Mouse (Mus musculus) embryonic facial prominence, embryonic 15.5 days (tissue): ENCODE data around the gene Mpl. TPM values are rescaled to one million over a fixed set of nuclear protein-coding genes. Genes with fewer than 3 reads are reported as not detected.

Source experiments
- ATAC-seq: fragments of 200-750 bp; cut with Nextera tagmentation; 2 replicates; pipeline ENCODE4 v1.8.0; 2017; ENCODE audit warnings: low read depth, moderate TSS enrichment; ENCODE audit not compliant: insufficient number of reproducible peaks, low FRiP score, low TSS enrichment
- H3K27ac ChIP-seq: fragments of 300-500 bp; sonication (generic); replicated peaks from 2 replicates; pipeline ENCODE4 v1.5.1; 2015; ENCODE audit warnings: mild to moderate bottlenecking, inconsistent platforms
- H3K27me3 ChIP-seq: fragments of 300-500 bp; sonication (generic); 2 replicates; pipeline ENCODE4 v1.6.1; 2015; ENCODE audit warnings: inconsistent platforms
- H3K36me3 ChIP-seq: fragments of 300-500 bp; sonication (generic); 2 replicates; pipeline ENCODE4 v1.6.1; 2015; ENCODE audit warnings: mild to moderate bottlenecking, inconsistent platforms
- H3K4me1 ChIP-seq: fragments of 300-500 bp; sonication (generic); 2 replicates; pipeline ENCODE4 v1.6.1; 2015; ENCODE audit warnings: inconsistent platforms
- H3K4me2 ChIP-seq: fragments of 300-500 bp; sonication (generic); replicated peaks from 2 replicates; pipeline ENCODE4 v1.6.1; 2015; ENCODE audit warnings: mild to moderate bottlenecking, inconsistent platforms
- H3K4me3 ChIP-seq: fragments of 300-500 bp; sonication (generic); replicated peaks from 2 replicates; pipeline ENCODE4 v1.5.1; 2015; ENCODE audit warnings: mild to moderate bottlenecking, inconsistent platforms
- H3K9ac ChIP-seq: fragments of 300-500 bp; sonication (generic); 2 replicates; pipeline ENCODE4 v1.6.1; 2015; ENCODE audit warnings: inconsistent platforms
- H3K9me3 ChIP-seq: fragments of 300-500 bp; sonication (generic); replicated peaks from 2 replicates; pipeline ENCODE4 v1.6.1; 2016; ENCODE audit warnings: inconsistent platforms
- WGBS: fragments of 180-500 bp; shearing (Covaris S2); methylation state at CpG from one replicate; pipeline ENCODE4 v1.1.7; 2015; 5-methylcytosine and 5-hydroxymethylcytosine counted together
- polyA plus RNA-seq: library from polyadenylated mRNA; unstranded; fragments of >200 nt; fragmentation: Nextera tagmentation; extraction: Ambion mirVana; gene quantifications from 2 replicates; pipeline ENCODE4 v1.2.1, GENCODE M21; 2015

Mpl gene
- polyA plus RNA-seq, 1 experiment from 2014 or later, result 0.25 TPM

GRCm38 (mm10) chr4:118427415-118427767, 29.9 kb downstream of the Mpl start:
- H3K9ac ChIP-seq, result peak overlapping the region; percentile 63
- H3K4me3 ChIP-seq, result peak overlapping the region; percentile 66
- H3K36me3 ChIP-seq, result peaks cover 25% of the 10 kb centered on the region
- H3K27me3 ChIP-seq, result no peaks in the 10 kb centered on the region
- H3K4me1 ChIP-seq, result peaks cover 29% of the 10 kb centered on the region
- H3K9me3 ChIP-seq, result no peaks in the 10 kb centered on the region
- H3K27ac ChIP-seq, result peak overlapping the region; percentile 90
- peak overlapping the region; percentile 82 for H3K4me2 ChIP-seq
- ATAC-seq, result peak; percentile 11; the same call in 1 of the 2 replicates
- under 1% methylated on average over 5 of the region's 5 CpGs for WGBS

- 90% methylated on average over 1 of the region's 1 CpGs for WGBS
- ATAC-seq, result no peak
Measured at GRCm38 (mm10) chr4:118425374-118425773, 31.9 kb downstream of the Mpl start.

GRCm38 (mm10) chr4:118424541-118425160, 32.7 kb downstream of the Mpl start:
- Histone ChIP-seq H3K9me3 (no peaks in the 10 kb centered on the region), H3K4me1 (peaks cover 24% of the 10 kb centered on the region), H3K9ac (no peak overlapping the region), H3K4me2 (no peak overlapping the region), H3K27ac (no peak overlapping the region), H3K4me3 (no peak overlapping the region), H3K36me3 (peaks cover 24% of the 10 kb centered on the region), H3K27me3 (no peaks in the 10 kb centered on the region)
- 78% methylated on average over 4 of the region's 4 CpGs for WGBS
- no peak for ATAC-seq

More at GRCm38 (mm10) chr4:118425374-118425773, 31.9 kb downstream of the Mpl start:
- Histone ChIP-seq H3K9ac (no peak overlapping the region), H3K4me1 (peaks cover 29% of the 10 kb centered on the region), H3K4me3 (no peak overlapping the region), H3K36me3 (peaks cover 20% of the 10 kb centered on the region), H3K27ac (no peak overlapping the region), H3K4me2 (no peak overlapping the region), H3K9me3 (no peaks in the 10 kb centered on the region), H3K27me3 (no peaks in the 10 kb centered on the region)

- H3K27me3 ChIP-seq, result no peaks in the 10 kb centered on the region
- peaks cover 50% of the 10 kb centered on the region for H3K36me3 ChIP-seq
- ATAC-seq, result no peak
- H3K27ac ChIP-seq, result no peak overlapping the region
- 81% methylated on average over 3 of the region's 3 CpGs for WGBS
- H3K4me2 ChIP-seq, result no peak overlapping the region
- H3K9ac ChIP-seq, result no peak overlapping the region
- H3K4me3 ChIP-seq, result no peak overlapping the region
- no peaks in the 10 kb centered on the region for H3K9me3 ChIP-seq
- no peaks in the 10 kb centered on the region for H3K4me1 ChIP-seq
Measured at GRCm38 (mm10) chr4:118421384-118421783, 35.9 kb downstream of the Mpl start.

GRCm38 (mm10) chr4:118417112-118417797, 40.1 kb downstream of the Mpl start:
- H3K4me2 ChIP-seq, result no peak overlapping the region
- H3K9ac ChIP-seq, result no peak overlapping the region
- H3K36me3 ChIP-seq, result peaks cover 87% of the 10 kb centered on the region
- H3K9me3 ChIP-seq, result no peaks in the 10 kb centered on the region
- WGBS, result 70% methylated on average over 13 of the region's 13 CpGs
- H3K27ac ChIP-seq, result no peak overlapping the region
- ATAC-seq, result peak; percentile 44; the same call in 1 of the 2 replicates
- H3K27me3 ChIP-seq, result no peaks in the 10 kb centered on the region
- no peak overlapping the region for H3K4me3 ChIP-seq
- H3K4me1 ChIP-seq, result no peaks in the 10 kb centered on the region

GRCm38 (mm10) chr4:118416329-118416728, 41.0 kb downstream of the Mpl start:
- 83% methylated on average over 5 of the region's 5 CpGs for WGBS
- no peak overlapping the region for H3K9ac ChIP-seq
- no peaks in the 10 kb centered on the region for H3K4me1 ChIP-seq
- no peak for ATAC-seq
- no peaks in the 10 kb centered on the region for H3K9me3 ChIP-seq
- no peak overlapping the region for H3K27ac ChIP-seq
- H3K36me3 ChIP-seq, result peaks cover 91% of the 10 kb centered on the region
- H3K27me3 ChIP-seq, result no peaks in the 10 kb centered on the region
- H3K4me3 ChIP-seq, result no peak overlapping the region
- no peak overlapping the region for H3K4me2 ChIP-seq

- 85% methylated on average over 2 of the region's 2 CpGs for WGBS
- H3K4me3 ChIP-seq, result no peak overlapping the region
- peaks cover 91% of the 10 kb centered on the region for H3K36me3 ChIP-seq
Measured at GRCm38 (mm10) chr4:118415779-118416178, 41.5 kb downstream of the Mpl start.

GRCm38 (mm10) chr4:118413553-118413952, 43.8 kb downstream of the Mpl start:
- Histone ChIP-seq H3K4me1 (peaks cover 9% of the 10 kb centered on the region), H3K36me3 (peaks cover 77% of the 10 kb centered on the region), H3K4me3 (no peak overlapping the region), H3K9ac (no peak overlapping the region), H3K27me3 (no peaks in the 10 kb centered on the region), H3K4me2 (no peak overlapping the region), H3K9me3 (no peaks in the 10 kb centered on the region), H3K27ac (no peak overlapping the region)
- no peak for ATAC-seq
- 93% methylated on average over 5 of the region's 5 CpGs for WGBS

More at GRCm38 (mm10) chr4:118415779-118416178, 41.5 kb downstream of the Mpl start:
- no peak overlapping the region for H3K9ac ChIP-seq
- H3K27me3 ChIP-seq, result no peaks in the 10 kb centered on the region
- no peaks in the 10 kb centered on the region for H3K9me3 ChIP-seq
- no peak overlapping the region for H3K4me2 ChIP-seq
- no peak overlapping the region for H3K27ac ChIP-seq
- H3K4me1 ChIP-seq, result no peaks in the 10 kb centered on the region
- ATAC-seq, result no peak

- 88% methylated on average over 5 of the region's 5 CpGs for WGBS
- Histone ChIP-seq H3K4me3 (no peak overlapping the region), H3K9me3 (no peaks in the 10 kb centered on the region), H3K27me3 (no peaks in the 10 kb centered on the region), H3K4me1 (peaks cover 19% of the 10 kb centered on the region), H3K36me3 (peaks cover 52% of the 10 kb centered on the region), H3K27ac (no peak overlapping the region), H3K9ac (no peak overlapping the region), H3K4me2 (no peak overlapping the region)
- no peak for ATAC-seq
Measured at GRCm38 (mm10) chr4:118410871-118411270, 46.4 kb downstream of the Mpl start.

GRCm38 (mm10) chr4:118409142-118409900, 48.0 kb downstream of the Mpl start, which contains the start of the genes Szt2 and Med8:
Gene Szt2 (minus strand): TSS chr4:118409273.
Gene Med8 (plus strand): TSS chr4:118409337.
- ATAC-seq, result peak; percentile 86
- under 1% methylated on average over 53 of the region's 53 CpGs for WGBS

GRCm38 (mm10) chr4:118402701-118403100, 54.6 kb downstream of the Mpl start:
- Histone ChIP-seq H3K4me1 (peaks cover 1% of the 10 kb centered on the region; the same call in 1 of the 2 replicates), H3K4me3 (no peak overlapping the region), H3K27ac (no peak overlapping the region), H3K4me2 (no peak overlapping the region), H3K36me3 (peaks cover 60% of the 10 kb centered on the region), H3K9ac (no peak overlapping the region), H3K27me3 (no peaks in the 10 kb centered on the region), H3K9me3 (no peaks in the 10 kb centered on the region)
- WGBS, result 88% methylated on average over 12 of the region's 12 CpGs
- ATAC-seq, result no peak

More at GRCm38 (mm10) chr4:118409142-118409900, 48.0 kb downstream of the Mpl start, which contains the start of the genes Szt2 and Med8:
- Histone ChIP-seq H3K9ac (peak within 1 kb of the TSS; percentile 76), H3K4me1 (peaks cover 19% of the 10 kb centered on the region), H3K4me2 (peak within 1 kb of the TSS; percentile 70), H3K9me3 (no peaks in the 10 kb centered on the region), H3K27me3 (no peaks in the 10 kb centered on the region), H3K4me3 (peak within 1 kb of the TSS; percentile 78), H3K27ac (peak within 1 kb of the TSS; percentile 71), H3K36me3 (peaks cover 43% of the 10 kb centered on the region)
